Mouse (Mus musculus) intestine, embryonic 15.5 days (tissue): ENCODE measurements at regions not wholly inside any gene's neighbourhood (a gene's known extent, or its start where the extent isn't known, plus 50 kb on each side); places are given as distances from the start of the nearest gene placed in this dataset.
"Not testable (repeated sequence)": the region's sequence is repeated elsewhere in the genome, so short reads cannot be mapped to it uniquely, and the experiment has no call there.

ENCODE experiments used
- ATAC-seq: fragments of 200-750 bp; cut with Nextera tagmentation; 2 replicates; pipeline ENCODE4 v1.8.0; 2017; ENCODE audit warnings: moderate TSS enrichment, moderate library complexity
- H3K27ac ChIP-seq: fragments of 300-500 bp; sonication (generic); 2 replicates; pipeline ENCODE4 v1.5.1; 2015; ENCODE audit warnings: mild to moderate bottlenecking, inconsistent platforms
- H3K27me3 ChIP-seq: fragments of 300-500 bp; sonication (generic); replicated peaks from 2 replicates; pipeline ENCODE4 v1.6.1; 2015; ENCODE audit warnings: inconsistent platforms
- H3K36me3 ChIP-seq: fragments of 300-500 bp; sonication (generic); 2 replicates; pipeline ENCODE4 v1.6.1; 2015; ENCODE audit warnings: inconsistent platforms
- H3K4me1 ChIP-seq: fragments of 300-500 bp; sonication (generic); replicated peaks from 2 replicates; pipeline ENCODE4 v1.6.1; 2015; ENCODE audit warnings: inconsistent platforms
- H3K4me2 ChIP-seq: fragments of 300-500 bp; sonication (generic); replicated peaks from 2 replicates; pipeline ENCODE4 v1.6.1; 2015; ENCODE audit warnings: mild to moderate bottlenecking, inconsistent platforms
- H3K4me3 ChIP-seq: fragments of 300-500 bp; sonication (generic); replicated peaks from 2 replicates; pipeline ENCODE4 v1.5.1; 2015; ENCODE audit warnings: inconsistent platforms
- H3K9ac ChIP-seq: fragments of 300-500 bp; sonication (generic); 2 replicates; pipeline ENCODE4 v1.6.1; 2015; ENCODE audit warnings: inconsistent platforms
- H3K9me3 ChIP-seq: fragments of 300-500 bp; sonication (generic); 2 replicates; pipeline ENCODE4 v1.6.1; 2016; ENCODE audit warnings: inconsistent platforms
- WGBS: fragments of 180-500 bp; shearing (Covaris S2); methylation state at CpG from one replicate; pipeline ENCODE4 v1.1.7; 2015; 5-methylcytosine and 5-hydroxymethylcytosine counted together

GRCm38 (mm10) chr2:108843855-108844254, 436.7 kb upstream of the Kif18a start:
- not testable (repeated sequence) for H3K9ac ChIP-seq, H3K36me3 ChIP-seq, H3K27me3 ChIP-seq, H3K9me3 ChIP-seq, H3K4me2 ChIP-seq, H3K27ac ChIP-seq, H3K4me3 ChIP-seq, H3K4me1 ChIP-seq, ATAC-seq
- 68% methylated on average over 2 of the region's 2 CpGs for WGBS

DNA sequence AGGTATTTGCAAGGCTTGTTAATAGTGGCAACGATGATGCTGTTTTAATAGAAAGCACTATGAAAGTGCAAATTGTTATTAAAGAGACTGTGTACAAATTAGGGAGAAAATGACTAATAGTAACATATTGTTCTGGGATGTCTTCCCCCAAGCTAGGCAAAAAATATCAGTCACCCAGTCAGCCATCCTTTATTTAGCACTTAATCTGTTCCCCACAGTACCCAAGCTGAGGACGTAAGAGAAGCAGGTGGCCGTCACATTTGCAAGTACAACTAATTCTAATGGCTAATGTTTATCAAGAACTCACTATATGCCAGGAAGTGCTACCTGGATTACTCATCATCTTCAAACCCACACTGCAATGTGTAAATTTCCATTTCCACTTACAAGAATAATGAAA, 432.5 kb upstream of the Kif18a start:
- Histone ChIP-seq H3K4me3 (no peak overlapping the region), H3K9ac (no peak overlapping the region), H3K27me3 (no peaks in the 10 kb centered on the region), H3K4me1 (no peaks in the 10 kb centered on the region), H3K4me2 (no peak overlapping the region), H3K9me3 (no peaks in the 10 kb centered on the region), H3K36me3 (no peaks in the 10 kb centered on the region), H3K27ac (no peak overlapping the region)
- ATAC-seq, result no peak
- 94% methylated on average over 3 of the region's 3 CpGs for WGBS

DNA sequence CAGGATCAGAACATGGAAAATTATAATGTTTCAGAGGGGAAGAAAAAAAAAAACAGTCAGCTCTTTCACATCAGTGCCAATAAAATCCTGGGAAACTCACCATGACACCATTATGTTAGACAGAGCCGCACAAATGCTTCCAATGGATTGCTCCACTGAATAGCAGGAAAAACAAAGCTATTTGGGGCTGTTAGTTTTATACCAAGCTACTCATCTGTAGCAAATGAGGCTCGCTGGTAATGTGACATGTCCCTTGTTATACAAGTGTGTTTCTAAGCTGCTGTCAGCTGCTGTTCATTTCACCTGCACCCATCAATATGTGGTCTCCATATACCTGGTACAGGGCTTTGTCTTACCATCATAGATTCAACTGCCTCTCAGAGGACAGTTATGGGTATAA, 426.1 kb upstream of the Kif18a start:
- Histone ChIP-seq H3K4me2 (no peak overlapping the region), H3K4me1 (no peaks in the 10 kb centered on the region), H3K9me3 (no peaks in the 10 kb centered on the region), H3K36me3 (no peaks in the 10 kb centered on the region), H3K27me3 (no peaks in the 10 kb centered on the region), H3K4me3 (no peak overlapping the region), H3K9ac (no peak overlapping the region), H3K27ac (no peak overlapping the region)
- no peak for ATAC-seq
- WGBS, result 85% methylated on average over 2 of the region's 2 CpGs

DNA sequence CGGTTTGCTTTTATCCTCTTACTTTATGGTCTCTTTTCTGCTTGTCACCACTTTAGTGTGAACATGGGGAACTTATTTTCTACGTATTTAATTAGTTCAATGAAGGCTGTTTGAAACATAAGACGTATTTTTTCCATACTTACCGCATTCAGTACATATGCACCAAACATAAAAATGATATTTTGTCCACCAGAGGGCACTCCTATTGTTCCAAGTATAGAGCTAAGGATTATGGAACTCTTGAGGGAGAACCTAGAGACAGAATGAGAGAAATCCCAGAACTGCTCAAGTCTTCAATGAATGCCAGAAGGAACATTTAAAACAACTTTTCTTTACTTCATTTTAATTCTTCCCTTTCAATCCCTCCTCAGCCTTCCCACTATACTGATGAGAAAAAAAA, 403.4 kb upstream of the Kif18a start:
- 78% methylated on average over 4 of the region's 4 CpGs for WGBS

DNA sequence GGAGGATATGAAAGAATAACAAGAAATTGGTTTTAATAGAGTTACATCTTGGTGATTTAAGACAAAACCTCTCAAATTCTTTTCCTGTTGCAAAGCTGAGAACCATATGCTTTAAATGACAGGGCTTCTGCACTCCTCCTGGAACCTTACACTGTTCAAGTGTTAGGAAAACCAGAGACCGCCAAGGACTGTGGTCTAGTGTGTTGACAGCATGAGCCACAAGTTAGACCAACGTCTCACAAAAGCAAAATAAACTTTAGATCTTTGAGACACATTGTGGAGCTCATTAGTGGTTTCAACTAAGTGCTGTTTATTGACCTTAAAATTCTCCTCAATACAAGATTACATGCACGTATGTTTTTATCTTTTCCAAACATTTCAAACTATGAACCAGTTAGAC, 402.9 kb upstream of the Kif18a start:
- H3K36me3 ChIP-seq, result no peaks in the 10 kb centered on the region
- WGBS, result 60% methylated on average over 3 of the region's 3 CpGs
- no peak overlapping the region for H3K4me2 ChIP-seq
- no peak overlapping the region for H3K27ac ChIP-seq
- no peaks in the 10 kb centered on the region for H3K27me3 ChIP-seq
- H3K4me3 ChIP-seq, result no peak overlapping the region
- H3K4me1 ChIP-seq, result no peaks in the 10 kb centered on the region
- no peaks in the 10 kb centered on the region for H3K9me3 ChIP-seq
- no peak overlapping the region for H3K9ac ChIP-seq
- no peak for ATAC-seq

More for the DNA sequence above, 403.4 kb upstream of the Kif18a start:
- Histone ChIP-seq H3K27me3 (no peaks in the 10 kb centered on the region), H3K9ac (no peak overlapping the region), H3K36me3 (no peaks in the 10 kb centered on the region), H3K9me3 (no peaks in the 10 kb centered on the region), H3K4me3 (no peak overlapping the region), H3K27ac (no peak overlapping the region), H3K4me1 (no peaks in the 10 kb centered on the region), H3K4me2 (no peak overlapping the region)
- ATAC-seq, result no peak

GRCm38 (mm10) chr2:108904121-108904733, 376.3 kb upstream of the Kif18a start:
- 79% methylated on average over 3 of the region's 3 CpGs for WGBS
- no peaks in the 10 kb centered on the region for H3K4me1 ChIP-seq
- no peak overlapping the region for H3K4me2 ChIP-seq
- no peak for ATAC-seq
- H3K9me3 ChIP-seq, result no peaks in the 10 kb centered on the region
- H3K27me3 ChIP-seq, result no peaks in the 10 kb centered on the region
- no peak overlapping the region for H3K9ac ChIP-seq
- H3K27ac ChIP-seq, result no peak overlapping the region
- no peak overlapping the region for H3K4me3 ChIP-seq
- no peaks in the 10 kb centered on the region for H3K36me3 ChIP-seq

GRCm38 (mm10) chr2:108913555-108913954, 367.0 kb upstream of the Kif18a start:
- ATAC-seq, result peak; percentile 77; the same call in 1 of the 2 replicates

GRCm38 (mm10) chr2:108913967-108914366, 366.6 kb upstream of the Kif18a start:
- peak; percentile 68; the same call in 1 of the 2 replicates for ATAC-seq
- WGBS, result 36% methylated on average over 3 of the region's 3 CpGs
- 0 out of 2 replicates have a peak overlapping the region, but pooled peaks have one; percentile 40 for H3K27ac ChIP-seq
- H3K36me3 ChIP-seq, result no peaks in the 10 kb centered on the region
- no peaks in the 10 kb centered on the region for H3K9me3 ChIP-seq
- H3K9ac ChIP-seq, result no peak overlapping the region
- no peaks in the 10 kb centered on the region for H3K27me3 ChIP-seq
- no peaks in the 10 kb centered on the region for H3K4me1 ChIP-seq
- H3K4me3 ChIP-seq, result no peak overlapping the region
- no peak overlapping the region for H3K4me2 ChIP-seq

More at GRCm38 (mm10) chr2:108913555-108913954, 367.0 kb upstream of the Kif18a start:
- Histone ChIP-seq H3K4me3 (no peak overlapping the region), H3K27me3 (no peaks in the 10 kb centered on the region), H3K4me2 (no peak overlapping the region), H3K9me3 (no peaks in the 10 kb centered on the region), H3K4me1 (no peaks in the 10 kb centered on the region), H3K36me3 (no peaks in the 10 kb centered on the region), H3K9ac (no peak overlapping the region), H3K27ac (peak overlapping the region; percentile 13)
- 36% methylated on average over 2 of the region's 2 CpGs for WGBS

- no peak overlapping the region for H3K9ac ChIP-seq
Observed at GRCm38 (mm10) chr2:108919500-108920045, 361.0 kb upstream of the Kif18a start.

GRCm38 (mm10) chr2:108920111-108920510, 360.4 kb upstream of the Kif18a start:
- ATAC-seq, result 0 out of 2 replicates have a peak, but pooled peaks have one; percentile 20
- Histone ChIP-seq H3K9me3 (no peaks in the 10 kb centered on the region), H3K4me2 (no peak overlapping the region), H3K27ac (no peak overlapping the region), H3K27me3 (no peaks in the 10 kb centered on the region), H3K9ac (no peak overlapping the region), H3K36me3 (no peaks in the 10 kb centered on the region), H3K4me3 (no peak overlapping the region), H3K4me1 (no peaks in the 10 kb centered on the region)
- WGBS, result 59% methylated on average over 5 of the region's 5 CpGs

More at GRCm38 (mm10) chr2:108919500-108920045, 361.0 kb upstream of the Kif18a start:
- H3K9me3 ChIP-seq, result no peaks in the 10 kb centered on the region
- H3K4me3 ChIP-seq, result no peak overlapping the region
- no peak; the same call in 1 of the 2 replicates for ATAC-seq
- no peaks in the 10 kb centered on the region for H3K27me3 ChIP-seq
- H3K36me3 ChIP-seq, result no peaks in the 10 kb centered on the region
- no peak overlapping the region for H3K27ac ChIP-seq
- H3K4me2 ChIP-seq, result no peak overlapping the region
- no peaks in the 10 kb centered on the region for H3K4me1 ChIP-seq
- WGBS, result 42% methylated on average over 3 of the region's 3 CpGs

DNA sequence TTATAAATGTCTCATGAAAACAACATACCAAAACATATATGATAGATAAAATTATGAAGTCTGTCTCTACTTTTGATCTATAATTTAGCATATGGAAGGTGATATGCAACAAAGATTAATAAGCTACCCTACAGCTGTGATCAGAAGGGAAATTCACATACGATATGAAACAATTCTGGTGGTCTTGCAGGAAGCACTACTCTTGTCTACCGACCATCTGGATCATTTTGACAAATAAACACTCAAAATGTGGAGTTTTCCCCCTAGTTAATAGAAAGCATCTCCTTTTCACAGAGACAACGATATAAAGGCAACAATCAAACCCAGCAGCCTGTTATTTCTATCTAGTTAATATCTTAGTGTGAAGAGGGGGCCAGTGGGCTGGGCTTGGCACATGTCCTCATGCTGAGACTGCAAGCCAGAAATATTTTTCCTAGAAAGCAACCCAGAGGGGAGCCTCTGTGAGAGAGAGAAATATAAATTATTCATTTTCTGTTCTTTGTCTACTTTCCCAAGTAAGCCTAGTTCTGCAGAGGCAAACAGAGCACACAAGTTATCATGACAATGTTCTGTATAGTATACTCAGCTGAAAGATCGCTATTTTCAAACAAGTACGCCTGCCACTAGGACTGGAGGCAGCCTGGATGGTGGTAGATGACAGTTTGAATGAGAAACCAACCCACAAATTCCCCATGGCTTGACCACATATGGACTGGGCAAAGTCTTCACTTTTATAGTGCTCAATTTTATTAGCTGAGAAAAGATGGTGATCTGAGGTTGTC, 344.4 kb upstream of the Kif18a start:
- Histone ChIP-seq H3K4me2 (no peak overlapping the region), H3K27ac (no peak overlapping the region), H3K4me3 (no peak overlapping the region), H3K4me1 (no peaks in the 10 kb centered on the region), H3K9ac (no peak overlapping the region), H3K36me3 (no peaks in the 10 kb centered on the region), H3K27me3 (no peaks in the 10 kb centered on the region), H3K9me3 (no peaks in the 10 kb centered on the region)
- peak; percentile 63 for ATAC-seq
- 38% methylated on average over 5 of the region's 5 CpGs for WGBS

GRCm38 (mm10) chr2:108980921-108981320, 299.6 kb upstream of the Kif18a start:
- no peak overlapping the region for H3K4me2 ChIP-seq
- no peaks in the 10 kb centered on the region for H3K36me3 ChIP-seq
- H3K9ac ChIP-seq, result no peak overlapping the region
- H3K27ac ChIP-seq, result no peak overlapping the region
- 85% methylated on average over 5 of the region's 5 CpGs for WGBS
- H3K4me1 ChIP-seq, result no peaks in the 10 kb centered on the region
- no peak for ATAC-seq
- no peaks in the 10 kb centered on the region for H3K27me3 ChIP-seq
- no peak overlapping the region for H3K4me3 ChIP-seq
- H3K9me3 ChIP-seq, result no peaks in the 10 kb centered on the region
